Mouse (Mus musculus) gastrocnemius, postnatal 10 days (tissue): ENCODE data around the gene A930002H24Rik. TPM values are rescaled to one million over a fixed set of nuclear protein-coding genes. Genes with fewer than 3 reads are reported as not detected.
"Not testable (repeated sequence)": the region's sequence is repeated elsewhere in the genome, so short reads cannot be mapped to it uniquely, and the experiment has no call there.

Experiments used
- DNase-seq: peaks from one replicate; pipeline ENCODE4 v3.0.0; 2021; ENCODE audit warnings: mixed read lengths
- long read RNA-seq, 2 experiments: library from polyadenylated mRNA; stranded (forward); transcript quantifications; one replicate each; pipeline ENCODE4 v2.0.0; 2021
- total RNA-seq, 2 experiments: library from RNA; stranded (reverse); gene quantifications; 2 replicates each; pipeline ENCODE4 v1.2.3; 2021

The A930002H24Rik gene
- total RNA-seq = under 1 TPM in 1 of 2 experiments, not detected in 1; 0.73 TPM
- long read RNA-seq, experiment 1, partial matches to known transcripts = 0 of 3 reads
- long read RNA-seq, experiment 1, other reads (novel, unspliced or antisense) = 0 of 3 reads
- long read RNA-seq, experiment 2, partial matches to known transcripts = 0 of 2 reads
- long read RNA-seq, experiment 2, other reads (novel, unspliced or antisense) = 0 of 2 reads

DNA sequence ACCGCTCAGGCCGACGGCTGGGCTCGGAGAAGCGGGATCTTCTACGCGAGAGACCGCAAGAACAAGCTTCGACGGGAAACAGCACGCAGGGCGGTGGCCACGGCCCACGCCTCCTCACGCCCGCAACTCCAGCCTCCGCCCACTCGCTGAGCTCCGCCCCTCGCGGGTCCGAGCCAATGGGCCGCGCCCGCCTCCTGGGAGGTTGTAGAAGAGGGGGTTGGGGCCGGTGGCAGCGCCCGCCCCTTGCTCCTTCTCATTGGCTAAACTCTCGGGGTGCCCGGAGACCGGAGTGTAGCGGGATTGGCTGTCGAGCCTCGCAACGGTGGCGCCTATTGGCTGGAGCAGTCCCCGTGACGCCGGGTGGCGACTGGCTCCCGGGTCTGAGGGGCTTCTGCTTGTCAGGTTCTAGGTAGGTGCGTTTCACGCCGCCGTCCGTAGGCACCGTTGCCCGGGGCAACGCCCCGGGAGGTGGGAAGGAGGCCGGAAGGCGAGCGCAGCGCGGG, at the start of gene A930002H24Rik:
TSS of gene A930002H24Rik (minus strand) at position 145 of the 503 bp plus-strand sequence.
- DNase-seq = peak; percentile 99

DNA sequence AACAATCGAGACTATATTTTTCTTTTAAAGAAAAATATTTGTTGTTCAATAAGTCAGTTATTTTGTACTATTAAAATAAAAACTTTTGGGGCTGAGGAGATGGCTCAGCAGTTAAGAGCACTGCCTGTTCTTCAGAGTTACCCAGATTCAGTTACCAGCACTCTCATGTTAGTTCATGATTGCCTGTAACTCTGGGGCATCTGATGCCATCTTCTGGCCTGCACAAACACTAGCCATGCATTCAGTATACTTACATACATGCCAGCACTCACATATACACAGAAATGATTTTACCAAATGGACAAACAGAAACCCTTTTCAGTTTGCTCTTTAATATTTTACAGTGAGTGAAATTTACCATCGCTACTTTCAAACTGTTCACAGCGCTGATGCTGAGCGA, 45.7 kb upstream of the A930002H24Rik start:
- DNase-seq = no peak

DNA sequence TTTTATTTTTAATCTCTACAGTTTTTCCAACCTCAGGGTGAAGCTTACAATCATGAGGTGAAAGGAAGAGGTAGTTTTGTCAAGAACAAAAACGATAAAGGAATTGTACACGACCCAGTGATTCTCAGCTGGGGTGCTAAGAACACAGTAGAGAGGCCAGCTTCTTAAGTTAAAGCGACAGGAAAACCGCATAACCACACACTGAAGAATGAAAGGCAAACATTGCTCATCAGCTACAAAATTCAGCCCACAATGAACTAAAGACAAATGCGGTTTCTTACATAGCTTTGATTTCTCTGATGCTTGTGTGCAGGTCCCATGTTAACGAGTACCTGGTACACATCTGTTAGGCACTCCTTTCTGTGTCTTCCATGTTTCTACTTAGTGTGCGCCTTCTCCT, 33.5 kb upstream of the A930002H24Rik start:
- no peak for DNase-seq

DNA sequence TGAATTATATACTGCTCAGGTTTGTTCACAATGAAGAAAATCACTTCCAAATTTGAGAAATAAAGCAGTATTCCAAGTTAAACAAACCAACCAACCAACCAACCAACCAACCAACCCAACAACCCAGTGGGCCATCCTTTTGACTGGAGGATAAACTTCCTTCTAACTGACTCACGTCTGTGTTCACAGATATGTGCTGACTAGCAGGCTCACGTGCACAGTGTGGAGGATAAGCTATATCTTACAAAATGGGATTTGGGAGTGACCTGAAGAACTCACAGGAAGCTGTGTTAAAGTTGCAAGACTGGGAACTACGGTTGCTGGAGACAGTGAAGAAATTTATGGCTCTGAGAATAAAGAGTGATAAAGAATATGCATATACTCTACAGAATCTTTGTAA, 32.2 kb upstream of the A930002H24Rik start:
- no peak for DNase-seq

DNA sequence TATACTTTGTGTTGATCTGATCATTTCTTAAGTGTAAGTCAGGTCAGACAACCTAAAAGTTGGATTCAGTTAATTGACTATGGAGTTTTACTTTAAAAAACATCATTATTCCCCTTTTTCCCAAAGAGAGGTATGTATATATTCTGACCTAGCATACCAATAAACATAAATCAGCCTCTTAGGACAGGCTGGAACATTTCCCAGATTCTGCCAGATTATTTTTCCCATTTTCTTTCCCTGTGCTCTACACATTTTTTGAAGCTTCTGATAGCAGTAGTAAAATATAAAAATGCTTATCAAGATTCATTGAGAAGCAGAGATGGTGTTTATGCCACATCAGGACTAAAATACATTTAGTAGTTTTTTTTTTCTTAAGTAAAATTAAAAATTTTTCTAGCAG, 27.0 kb upstream of the A930002H24Rik start:
- no peak for DNase-seq

DNA sequence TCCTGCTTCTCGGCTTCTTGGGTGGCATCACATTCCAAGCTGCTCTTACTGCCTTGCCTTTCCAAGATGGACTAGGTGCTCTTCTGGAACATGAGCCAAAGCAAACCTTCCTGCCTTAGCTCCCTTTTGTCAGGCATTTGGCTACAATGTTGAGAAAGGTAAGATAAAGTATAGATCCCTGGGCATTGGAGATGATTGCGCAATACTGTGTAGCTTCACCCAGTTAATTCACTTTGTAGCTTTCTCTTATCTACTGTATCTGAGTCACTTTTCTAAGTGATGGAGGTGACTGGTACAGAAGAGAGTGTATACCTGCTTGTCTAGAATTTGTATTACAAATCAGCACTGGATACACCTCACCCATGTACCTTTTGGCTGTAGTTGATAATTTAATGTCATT, 23.4 kb upstream of the A930002H24Rik start:
- no peak for DNase-seq

DNA sequence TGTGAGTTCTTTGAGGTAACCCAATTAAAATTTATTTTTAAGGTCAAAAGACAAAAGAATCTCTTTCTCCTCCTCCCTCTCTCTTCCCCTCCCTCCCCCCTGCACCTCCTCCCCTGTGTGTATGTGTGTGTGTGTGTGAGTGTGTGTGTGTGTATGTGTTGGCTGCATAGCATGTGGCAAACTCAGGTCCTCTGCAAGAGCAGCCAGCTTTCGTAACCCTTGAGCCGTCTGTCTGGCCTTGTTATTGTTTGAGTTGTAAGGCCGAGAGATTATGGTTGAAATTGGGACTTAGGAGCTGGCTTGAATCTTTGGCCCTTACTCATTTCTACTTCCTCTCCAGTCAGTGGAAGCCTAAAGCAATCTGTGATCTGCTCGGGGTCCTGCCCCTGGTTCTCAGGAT, 16.4 kb upstream of the A930002H24Rik start:
- DNase-seq = no peak

DNA sequence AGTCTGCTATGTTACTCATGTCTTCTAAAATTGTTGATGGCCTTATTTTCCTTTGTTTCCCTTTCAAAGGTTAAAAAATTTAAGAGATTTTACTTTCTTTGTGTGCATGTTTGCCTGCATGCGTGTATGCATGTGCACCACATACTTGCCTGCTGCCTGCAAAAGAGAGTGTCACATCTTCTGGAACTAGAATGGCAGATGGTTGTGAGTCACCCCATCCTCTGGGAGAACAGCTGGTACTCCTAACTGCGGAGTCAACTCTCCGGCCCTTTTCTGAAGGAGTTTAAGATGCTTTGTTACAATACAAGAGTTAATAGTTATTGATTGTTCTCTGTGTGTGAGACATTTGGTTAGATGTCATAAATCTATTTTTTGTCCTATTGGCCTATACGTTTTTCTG, 15.3 kb upstream of the A930002H24Rik start:
- DNase-seq = no peak

GRCm38 (mm10) chr17:63871773-63872172, 8.2 kb upstream of the A930002H24Rik start:
- DNase-seq = no peak

DNA sequence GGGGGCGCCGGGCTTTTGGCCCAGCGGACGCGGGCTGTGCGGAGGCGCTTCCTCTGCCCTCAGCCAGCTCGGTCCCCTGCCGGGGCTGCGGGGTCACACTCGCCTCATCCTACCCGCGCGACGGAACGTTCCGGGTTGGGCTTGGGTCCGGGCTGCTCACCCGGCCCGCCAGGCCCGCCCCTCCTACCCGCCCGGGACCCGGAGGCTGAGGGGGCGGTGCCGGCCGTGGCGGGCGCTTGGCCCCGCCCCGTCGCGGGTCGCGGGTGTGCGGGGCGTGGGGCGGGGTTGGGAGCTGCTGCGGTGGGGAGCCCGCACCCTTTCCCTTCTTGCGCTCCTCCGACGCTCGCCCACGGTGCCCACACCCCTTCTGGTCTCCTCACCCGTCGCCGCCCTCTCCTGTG, 580 bp upstream of the A930002H24Rik start:
- no peak for DNase-seq

DNA sequence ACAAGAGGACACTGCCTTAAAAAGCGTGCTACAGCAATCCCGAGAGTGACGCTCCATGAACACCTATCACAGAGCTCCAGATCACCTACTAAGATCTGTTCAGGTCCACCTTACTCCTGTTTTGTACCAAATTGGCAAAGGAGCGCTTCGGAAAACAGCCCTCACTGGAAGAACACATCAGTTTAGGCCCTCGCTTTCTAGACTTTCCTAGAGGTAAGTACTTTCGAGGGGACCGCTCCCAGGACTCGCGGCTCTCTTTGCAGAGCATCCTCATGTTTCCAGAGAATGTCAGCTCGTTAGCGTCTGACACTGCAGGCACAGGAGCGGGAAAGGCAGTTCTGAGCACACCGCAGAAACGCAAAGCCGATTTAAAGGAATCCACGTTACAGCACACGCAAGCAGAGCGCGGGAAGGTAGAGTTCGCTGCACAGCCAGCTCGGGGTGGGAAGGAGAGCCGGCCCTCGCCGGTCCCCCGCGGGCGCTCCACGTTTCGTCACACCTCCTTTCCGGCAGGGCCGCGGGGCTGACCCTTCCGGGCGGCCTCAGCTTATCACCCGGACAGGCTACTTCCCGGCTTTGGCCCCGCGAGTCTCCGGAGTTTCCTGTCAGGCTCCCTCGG, 470 bp downstream of the A930002H24Rik start, which contains the start of gene Fer:
TSS of gene Fer (plus strand) at position 51 of the 619 bp plus-strand sequence.
- no peak for DNase-seq

DNA sequence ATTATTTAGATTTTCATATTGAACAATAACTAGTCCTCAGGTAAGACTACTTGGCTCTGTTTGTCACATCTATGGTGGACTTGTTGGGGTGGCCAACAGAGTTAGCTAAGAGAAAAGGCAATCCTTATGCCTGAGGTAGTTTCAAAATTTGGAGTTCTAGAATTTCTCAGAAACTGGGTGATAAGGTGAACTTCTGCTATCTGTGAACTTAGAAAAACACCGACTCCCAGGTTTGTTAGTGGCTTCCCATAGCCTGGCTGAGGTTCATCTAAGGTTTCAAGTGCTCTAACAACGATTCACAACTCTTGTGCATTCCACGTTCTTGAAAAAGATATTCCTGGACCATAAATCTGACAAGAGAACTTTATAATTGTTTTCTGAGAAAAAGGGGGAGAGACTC, 1.2 kb downstream of the A930002H24Rik start:
- no peak for DNase-seq

DNA sequence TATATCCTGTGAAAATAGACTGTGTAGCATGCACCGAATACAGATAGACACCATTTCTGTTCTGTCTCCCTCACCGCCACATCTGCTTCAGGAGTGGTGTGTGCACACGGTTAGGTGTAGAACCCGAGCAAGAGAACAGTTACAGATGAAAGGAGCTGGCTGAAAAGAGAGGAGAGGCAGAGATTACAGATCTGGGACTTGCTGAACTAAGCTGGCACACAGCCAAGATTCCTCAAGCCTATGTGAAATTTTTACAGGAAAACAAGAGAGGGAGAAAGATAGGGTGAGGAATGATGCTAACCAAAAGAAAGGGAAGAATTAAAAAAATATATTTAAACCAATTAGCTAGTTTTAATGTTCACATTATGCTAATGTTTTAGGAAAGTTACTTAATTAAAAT, 2.6 kb downstream of the A930002H24Rik start:
- peak; percentile 23 for DNase-seq

DNA sequence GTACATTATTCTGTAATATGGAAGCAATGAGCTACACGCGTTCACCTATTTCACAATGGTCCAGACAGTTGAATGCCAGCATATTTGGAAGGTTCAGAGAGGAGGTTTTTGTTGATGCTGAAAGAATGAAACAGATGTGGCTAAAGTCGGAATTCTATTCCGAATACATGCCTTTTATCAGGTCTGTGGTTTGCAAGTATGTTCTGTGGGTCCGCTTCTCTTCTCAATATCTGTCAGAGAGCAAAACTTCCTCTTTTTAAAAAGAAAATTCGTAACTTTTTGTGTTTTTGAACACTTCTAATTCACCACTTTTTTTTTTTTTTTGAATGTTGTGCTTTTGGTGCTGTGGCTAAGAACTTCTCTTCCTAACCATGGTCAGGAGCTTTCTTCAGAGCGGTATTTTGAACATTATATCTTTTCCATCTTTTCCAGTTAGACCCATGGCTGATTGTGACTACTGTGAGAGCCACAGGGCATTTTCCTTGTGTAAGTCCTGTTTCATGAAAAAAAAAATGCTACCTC, 6.5 kb downstream of the A930002H24Rik start:
- DNase-seq = no peak

GRCm38 (mm10) chr17:63850016-63850415, 13.6 kb downstream of the A930002H24Rik start:
- no peak for DNase-seq

- DNase-seq = peak; percentile 82
These were observed 14.0 kb downstream of the A930002H24Rik start for GRCm38 (mm10) chr17:63849566-63849965.

DNA sequence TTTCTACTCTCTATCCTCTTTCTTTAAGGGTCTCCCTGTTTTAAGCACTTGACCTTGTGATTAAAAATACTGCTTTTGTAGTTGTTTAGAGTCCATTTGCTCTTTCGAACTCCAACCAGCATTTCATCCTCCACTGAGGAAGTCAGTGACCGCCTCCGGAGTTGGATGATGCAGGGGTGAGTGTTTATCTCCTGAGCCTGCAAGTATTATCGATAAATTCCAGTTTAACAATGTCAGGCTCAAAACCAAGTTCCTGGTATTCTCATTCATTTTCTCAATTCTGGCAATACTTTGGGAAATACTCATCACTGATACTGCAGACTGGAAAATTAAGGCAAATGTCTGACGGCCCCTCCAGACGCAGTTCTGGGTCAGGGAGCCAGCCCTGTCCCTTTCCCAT, 14.4 kb downstream of the A930002H24Rik start:
- DNase-seq = no peak

GRCm38 (mm10) chr17:63845766-63846165, 17.8 kb downstream of the A930002H24Rik start:
- DNase-seq = not testable (repeated sequence)

GRCm38 (mm10) chr17:63844936-63845335, 18.7 kb downstream of the A930002H24Rik start:
- no peak for DNase-seq

DNA sequence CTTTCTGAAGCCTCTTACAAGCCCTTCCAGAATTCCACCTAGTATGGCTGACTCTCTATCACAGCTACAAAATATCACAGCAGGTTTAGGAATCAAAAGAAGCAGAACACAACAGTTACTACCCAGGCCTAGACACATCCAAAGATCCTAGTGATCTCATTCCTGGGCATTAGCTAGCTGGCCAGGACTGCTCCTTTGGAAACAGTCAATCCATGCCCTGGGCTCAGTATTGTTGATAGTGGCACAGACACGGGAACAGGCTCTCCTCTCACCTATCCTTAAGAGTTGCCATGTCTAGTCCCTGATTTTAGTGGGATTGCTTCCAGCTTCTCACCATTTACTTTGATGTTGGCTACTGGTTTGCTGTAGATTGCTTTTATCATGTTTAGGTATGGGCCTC, 21.4 kb downstream of the A930002H24Rik start:
- DNase-seq = no peak

DNA sequence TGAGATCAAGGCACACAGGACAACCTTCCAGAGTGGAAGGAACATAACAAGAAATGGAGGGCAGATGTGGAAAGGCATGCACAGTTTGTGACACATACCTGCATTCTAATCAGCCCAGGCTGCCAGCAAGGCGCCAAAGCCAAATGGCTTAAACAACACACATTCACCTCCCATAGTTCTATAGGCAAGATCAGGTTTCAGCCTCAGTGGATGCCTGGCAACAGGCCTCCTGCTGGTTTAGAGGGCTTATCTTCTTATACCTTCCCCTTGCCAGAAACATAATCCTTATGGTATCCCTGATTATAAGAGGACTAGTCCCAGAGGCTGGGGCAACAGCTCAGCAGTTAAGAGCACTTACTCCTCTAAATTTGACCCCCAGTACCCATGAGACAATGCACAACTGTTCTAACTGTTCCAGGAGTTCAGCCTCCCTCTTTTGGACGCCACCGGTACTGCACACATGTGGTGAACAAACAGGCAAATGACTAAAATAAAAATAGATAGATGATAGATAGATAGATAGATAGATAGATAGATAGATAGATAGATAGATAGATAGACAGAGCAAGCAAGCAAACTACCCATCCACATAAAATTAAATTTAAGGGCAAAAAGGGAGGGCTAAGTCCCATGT, 23.8 kb downstream of the A930002H24Rik start:
- DNase-seq = no peak

DNA sequence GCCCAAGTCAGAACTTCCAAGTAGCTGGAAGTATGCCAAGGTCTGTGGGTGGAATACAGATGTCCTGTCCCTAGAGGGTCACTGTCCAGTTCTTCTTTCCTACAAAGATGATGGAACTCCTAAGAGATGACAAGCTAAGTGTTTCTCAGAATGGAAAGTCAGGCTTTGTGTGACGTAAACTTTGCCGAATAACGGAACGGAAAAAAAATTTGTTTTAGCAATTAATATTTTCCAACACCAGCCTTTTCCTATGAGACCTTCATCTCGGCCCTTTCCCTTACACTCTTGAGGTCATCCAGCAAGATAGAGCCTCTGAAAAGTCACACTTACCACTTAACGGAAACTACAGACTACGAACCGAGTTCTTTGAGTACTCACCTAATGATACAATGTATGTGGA, 25.4 kb downstream of the A930002H24Rik start:
- no peak for DNase-seq

GRCm38 (mm10) chr17:63836641-63837040, 26.9 kb downstream of the A930002H24Rik start:
- no peak for DNase-seq
